Mouse (Mus musculus) brain, embryonic 14.5 days (tissue): ENCODE results near the gene Ccdc184.

Source experiments
- CTCF ChIP-seq: fragments of 200-500 bp; IDR thresholded peaks from 2 replicates; pipeline ENCODE4 v1.5.1; 2012; ENCODE audit warnings: inconsistent platforms, mild to moderate bottlenecking, moderate library complexity, borderline replicate concordance; ENCODE audit not compliant: insufficient read depth, insufficient read length; ENCODE audit errors: extremely low read depth
- POLR2A ChIP-seq: fragments of 200-500 bp; IDR thresholded peaks from 2 replicates; pipeline ENCODE4 v1.6.1; 2012; ENCODE audit warnings: mild to moderate bottlenecking, inconsistent platforms, borderline replicate concordance; ENCODE audit not compliant: poor library complexity, insufficient read depth, insufficient read length, severe bottlenecking; ENCODE audit errors: extremely low read depth

DNA sequence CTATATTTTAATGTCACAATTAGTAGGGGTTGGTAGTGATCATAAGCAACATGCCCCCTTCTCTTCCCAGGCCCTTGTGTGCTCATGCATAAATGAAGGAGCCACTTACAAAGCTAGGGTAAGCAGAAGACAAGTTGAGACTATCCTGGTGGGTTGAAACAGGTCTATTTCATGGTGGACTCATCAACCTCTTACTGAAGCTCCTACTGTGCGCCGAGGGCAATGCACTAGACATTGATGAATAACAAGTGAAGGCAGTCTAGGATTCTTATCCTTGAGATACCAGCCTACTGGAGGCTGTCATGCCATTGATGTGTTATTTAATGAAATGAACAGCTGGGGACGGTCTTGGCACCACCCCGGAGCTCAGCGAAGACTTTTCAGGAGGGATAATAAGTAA is 11.7 kb upstream of the Ccdc184 start:
- no peak for TF ChIP-seq CTCF
- TF ChIP-seq POLR2A = no peak
